Mouse (Mus musculus): ENCODE results near the gene Ubqln4. TPM values are rescaled to one million over a fixed set of nuclear protein-coding genes. Genes with fewer than 3 reads are reported as not detected.
A peak's percentile ranks its signal among the peaks of the same experiment; 100 is the strongest.

Gene Ubqln4
- polyA plus RNA-seq, 2 experiments = 52.5 to 90.4 TPM

- H3K27me3 ChIP-seq (ENCODE audit: control insufficient read depth, insufficient read depth, low read length) = no peaks in the 10 kb centered on the region
- H3K9me3 ChIP-seq (ENCODE audit: control insufficient read depth, low read length) = no peaks in the 10 kb centered on the region
- ATAC-seq (ENCODE audit: low FRiP score, low read depth) (no peak), DNase-seq (ENCODE audit: low spot score) (peak; percentile 51)
- no peaks in the 10 kb centered on the region for H3K36me3 ChIP-seq (ENCODE audit: control insufficient read depth, insufficient read depth, low read length)
- H3K27ac ChIP-seq (replicated peaks; ENCODE audit: low read depth, low read length) = peak overlapping the region; percentile 77
- TF ChIP-seq POLR2A (IDR thresholded peaks at IDR 0.05; ENCODE audit: borderline replicate concordance, extremely low read depth, insufficient read depth, insufficient read length) = no peak
- H3K4me1 ChIP-seq (ENCODE audit: control insufficient read depth, insufficient read depth, low read length) = peaks cover 52% of the 10 kb centered on the region
- H3K4me2 ChIP-seq (replicated peaks; ENCODE audit: low read depth, low read length, severe bottlenecking) = no peak overlapping the region; the same call in 1 of the 2 replicates
- WGBS = 29% methylated on average over 12 of the region's 15 CpGs
- no peak overlapping the region for H3K4me3 ChIP-seq (replicated peaks; ENCODE audit: low read length)
- no peak overlapping the region for H3K9ac ChIP-seq (ENCODE audit: low read depth, low read length, severe bottlenecking)
These were observed 40.5 kb upstream of the Ubqln4 start for GRCm38 (mm10) chr3:88512896-88513545.

GRCm38 (mm10) chr3:88513546-88514115 is 39.9 kb upstream of the Ubqln4 start:
- 70% methylated on average over 7 of the region's 7 CpGs for WGBS
- H3K36me3 ChIP-seq (ENCODE audit: control insufficient read depth, insufficient read depth, low read length) = no peaks in the 10 kb centered on the region
- H3K27me3 ChIP-seq (ENCODE audit: control insufficient read depth, insufficient read depth, low read length) = no peaks in the 10 kb centered on the region
- H3K9me3 ChIP-seq (ENCODE audit: control insufficient read depth, low read length) = no peaks in the 10 kb centered on the region
- DNase-seq (ENCODE audit: low spot score) (no peak), ATAC-seq (ENCODE audit: low FRiP score, low read depth) (no peak)
- H3K9ac ChIP-seq (ENCODE audit: low read depth, low read length, severe bottlenecking) = no peak overlapping the region
- peak overlapping the region; percentile 77 for H3K27ac ChIP-seq (replicated peaks; ENCODE audit: low read depth, low read length)
- H3K4me2 ChIP-seq (replicated peaks; ENCODE audit: low read depth, low read length, severe bottlenecking) = no peak overlapping the region
- H3K4me1 ChIP-seq (ENCODE audit: control insufficient read depth, insufficient read depth, low read length) = peaks cover 52% of the 10 kb centered on the region
- no peak overlapping the region for H3K4me3 ChIP-seq (replicated peaks; ENCODE audit: low read length)
- TF ChIP-seq POLR2A (IDR thresholded peaks at IDR 0.05; ENCODE audit: borderline replicate concordance, extremely low read depth, insufficient read depth, insufficient read length) = no peak

- H3K27me3 ChIP-seq (ENCODE audit: control insufficient read depth, insufficient read depth, low read length) = no peaks in the 10 kb centered on the region
- DNase-seq (ENCODE audit: low spot score) (no peak), ATAC-seq (ENCODE audit: low FRiP score, low read depth) (no peak)
- peaks cover 48% of the 10 kb centered on the region for H3K4me1 ChIP-seq (ENCODE audit: control insufficient read depth, insufficient read depth, low read length)
- no peak overlapping the region for H3K4me2 ChIP-seq (replicated peaks; ENCODE audit: low read depth, low read length, severe bottlenecking)
- H3K9ac ChIP-seq (ENCODE audit: low read depth, low read length, severe bottlenecking) = no peak overlapping the region
- peak overlapping the region; percentile 77 for H3K27ac ChIP-seq (replicated peaks; ENCODE audit: low read depth, low read length)
- H3K9me3 ChIP-seq (ENCODE audit: control insufficient read depth, low read length) = no peaks in the 10 kb centered on the region
- WGBS = 68% methylated on average over 10 of the region's 10 CpGs
- H3K4me3 ChIP-seq (replicated peaks; ENCODE audit: low read length) = no peak overlapping the region
- H3K36me3 ChIP-seq (ENCODE audit: control insufficient read depth, insufficient read depth, low read length) = no peaks in the 10 kb centered on the region
- TF ChIP-seq POLR2A (IDR thresholded peaks at IDR 0.05; ENCODE audit: borderline replicate concordance, extremely low read depth, insufficient read depth, insufficient read length) = no peak
These were observed 39.1 kb upstream of the Ubqln4 start for GRCm38 (mm10) chr3:88514231-88515094.

GRCm38 (mm10) chr3:88515095-88515386 is 38.5 kb upstream of the Ubqln4 start:
- H3K36me3 ChIP-seq (ENCODE audit: control insufficient read depth, insufficient read depth, low read length) = no peaks in the 10 kb centered on the region
- no peak overlapping the region for H3K27ac ChIP-seq (replicated peaks; ENCODE audit: low read depth, low read length)
- no peak for ATAC-seq (ENCODE audit: low FRiP score, low read depth)
- no peak overlapping the region for H3K4me3 ChIP-seq (replicated peaks; ENCODE audit: low read length)
- TF ChIP-seq POLR2A (IDR thresholded peaks at IDR 0.05; ENCODE audit: borderline replicate concordance, extremely low read depth, insufficient read depth, insufficient read length) = no peak
- H3K4me2 ChIP-seq (replicated peaks; ENCODE audit: low read depth, low read length, severe bottlenecking) = no peak overlapping the region
- peaks cover 45% of the 10 kb centered on the region for H3K4me1 ChIP-seq (ENCODE audit: control insufficient read depth, insufficient read depth, low read length)
- no peak overlapping the region for H3K9ac ChIP-seq (ENCODE audit: low read depth, low read length, severe bottlenecking)
- 95% methylated on average over 2 of the region's 2 CpGs for WGBS
- DNase-seq (ENCODE audit: low spot score) = no peak
- H3K9me3 ChIP-seq (ENCODE audit: control insufficient read depth, low read length) = no peaks in the 10 kb centered on the region
- H3K27me3 ChIP-seq (ENCODE audit: control insufficient read depth, insufficient read depth, low read length) = no peaks in the 10 kb centered on the region

- H3K36me3 ChIP-seq (ENCODE audit: control insufficient read depth, insufficient read depth, low read length) = no peaks in the 10 kb centered on the region
- peaks cover 35% of the 10 kb centered on the region for H3K4me1 ChIP-seq (ENCODE audit: control insufficient read depth, insufficient read depth, low read length)
- WGBS = 75% methylated on average over 2 of the region's 2 CpGs
- H3K4me3 ChIP-seq (replicated peaks; ENCODE audit: low read length) = no peak overlapping the region
- DNase-seq (ENCODE audit: low spot score) = no peak
- H3K9me3 ChIP-seq (ENCODE audit: control insufficient read depth, low read length) = no peaks in the 10 kb centered on the region
- H3K27me3 ChIP-seq (ENCODE audit: control insufficient read depth, insufficient read depth, low read length) = no peaks in the 10 kb centered on the region
- no peak overlapping the region for H3K27ac ChIP-seq (replicated peaks; ENCODE audit: low read depth, low read length)
- ATAC-seq (ENCODE audit: low FRiP score, low read depth) = no peak
- H3K4me2 ChIP-seq (replicated peaks; ENCODE audit: low read depth, low read length, severe bottlenecking) = no peak overlapping the region
- H3K9ac ChIP-seq (ENCODE audit: low read depth, low read length, severe bottlenecking) = no peak overlapping the region
- TF ChIP-seq POLR2A (IDR thresholded peaks at IDR 0.05; ENCODE audit: borderline replicate concordance, extremely low read depth, insufficient read depth, insufficient read length) = no peak
These were observed 37.2 kb upstream of the Ubqln4 start for GRCm38 (mm10) chr3:88516407-88516806.
